Comparison of ENCODE assay signal across 27 mouse cellular contexts in the genomic region with DNA sequence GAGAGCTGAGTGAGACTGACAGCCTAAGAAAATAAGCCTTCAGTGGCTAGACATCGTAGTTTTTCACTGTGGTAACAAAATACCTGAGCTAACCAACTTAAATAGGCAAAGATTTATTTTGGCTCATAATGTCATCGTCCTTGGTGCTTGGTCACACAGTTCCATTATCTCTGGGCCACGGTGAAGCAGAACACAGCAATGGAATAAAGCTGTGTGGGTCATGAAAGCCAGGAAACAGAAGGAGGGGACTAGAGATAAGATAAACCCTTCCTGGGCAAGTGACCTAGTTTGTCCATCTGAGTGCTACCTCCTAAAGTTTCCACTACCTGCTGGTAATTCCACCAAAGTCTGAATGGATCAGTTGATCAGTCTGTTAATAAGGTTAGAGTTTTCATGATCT.
DNase-seq lines count a peak whose midpoint lies in the region; ATAC-seq lines count a peak whose summit lies in the region.
"Had no signal": no experiment of that assay in that cellular context is flagged by ENCODE, and none has a peak within 500 bp of the region (broad histone marks: within the 10 kb centered on the region; RNA-seq: fewer than 3 reads in every experiment).

No protein-coding gene starts in this region.

- no peak overlapping the region for H3K9ac ChIP-seq in heart, embryonic 12.5 days
- H3K9ac ChIP-seq: embryonic facial prominence, embryonic 13.5 days; embryonic facial prominence, embryonic 15.5 days; forebrain, embryonic 12.5 days had no signal

- H3K4me3 ChIP-seq in heart, embryonic 12.5 days: no peak overlapping the region
- H3K4me3 ChIP-seq: embryonic facial prominence, embryonic 13.5 days; embryonic facial prominence, embryonic 15.5 days; erythroblast, embryonic 14.5 days; forebrain, embryonic 10.5 days; forebrain, embryonic 12.5 days had no signal

- ATAC-seq in heart, embryonic 12.5 days (ENCODE audit: insufficient number of reproducible peaks, low FRiP score): peak; percentile 59
- peak; percentile 65; the same call in 1 of the 2 replicates for ATAC-seq in common myeloid progenitor, adult 5-6 weeks (replicated peaks; ENCODE audit: low read depth, poor library complexity, severe bottlenecking)
- ATAC-seq: activated CD4-positive, CD25-positive, alpha-beta regulatory T cell, adult 4 months; CD4-positive, CD25-positive, alpha-beta regulatory T cell, adult 4 months; forebrain, embryonic 14.5 days; forebrain, embryonic 16.5 days; Patski had no signal

- no peak overlapping the region for H3K27ac ChIP-seq in heart, embryonic 12.5 days (ENCODE audit: poor library complexity, severe bottlenecking)
- H3K27ac ChIP-seq: embryonic facial prominence, embryonic 13.5 days; embryonic facial prominence, embryonic 15.5 days; forebrain, embryonic 10.5 days; forebrain, embryonic 12.5 days had no signal

- no peak for DNase-seq in heart, adult 8-10 months (ENCODE audit: low spot score)
- DNase-seq in left cerebral cortex, adult 11 months (ENCODE audit: low spot score): no peak
- DNase-seq in retina, postnatal 1 day: no peak
- DNase-seq: adrenal gland, adult 8-10 months; adrenal gland, postnatal 14 days; adrenal gland, postnatal 36 days; B cell, adult 2 months; cerebellum, adult 11-12 months; cerebellum, adult 2 months; cerebellum, adult 9-10 months; cerebellum, postnatal 10 days; cerebellum, postnatal 25 days; embryo, embryonic 11 days had no signal

- H3K4me1 ChIP-seq in heart, embryonic 12.5 days (replicated peaks): 0 out of 2 replicates have a peak, but pooled peaks cover 4% of the 10 kb centered on the region
- H3K4me1 ChIP-seq: embryonic facial prominence, embryonic 13.5 days; embryonic facial prominence, embryonic 15.5 days; forebrain, embryonic 10.5 days; forebrain, embryonic 12.5 days had no signal

- H3K9me3 ChIP-seq in heart, embryonic 12.5 days (replicated peaks): no peaks in the 10 kb centered on the region
- H3K9me3 ChIP-seq: embryonic facial prominence, embryonic 13.5 days; embryonic facial prominence, embryonic 15.5 days; forebrain, embryonic 10.5 days; forebrain, embryonic 12.5 days; G1E had no signal

- no peaks in the 10 kb centered on the region for H3K36me3 ChIP-seq in heart, embryonic 12.5 days
- H3K36me3 ChIP-seq: embryonic facial prominence, embryonic 13.5 days; embryonic facial prominence, embryonic 15.5 days; forebrain, embryonic 10.5 days; forebrain, embryonic 12.5 days; G1E had no signal

- WGBS in heart, embryonic 12.5 days: 13% methylated on average over 3 of the region's 3 CpGs

- H3K27me3 ChIP-seq in heart, embryonic 12.5 days (replicated peaks): no peaks in the 10 kb centered on the region
- H3K27me3 ChIP-seq: CH12.LX; embryonic facial prominence, embryonic 13.5 days; embryonic facial prominence, embryonic 15.5 days; forebrain, embryonic 12.5 days; Patski had no signal

- H3K4me2 ChIP-seq in heart, embryonic 12.5 days: no peak overlapping the region
- H3K4me2 ChIP-seq: embryonic facial prominence, embryonic 13.5 days; embryonic facial prominence, embryonic 15.5 days; forebrain, embryonic 12.5 days had no signal
